Mouse (Mus musculus) bone marrow macrophage, adult 2 months (primary cell): Measurements from ENCODE around the gene Prr14l. TPM values are rescaled to one million over a fixed set of nuclear protein-coding genes. Genes with fewer than 3 reads are reported as not detected.
"Not testable (repeated sequence)": the region's sequence is repeated elsewhere in the genome, so short reads cannot be mapped to it uniquely, and the experiment has no call there.

Experiments
- H3K27ac ChIP-seq: 2 replicates; pipeline ENCODE4 v1.5.1; 2012; ENCODE audit warnings: low read depth, low read length; ENCODE audit not compliant: insufficient read depth
- H3K4me1 ChIP-seq: 2 replicates; pipeline ENCODE4 v1.6.1; 2012; ENCODE audit warnings: low read length; ENCODE audit not compliant: control insufficient read depth, insufficient read depth
- H3K4me3 ChIP-seq: 2 replicates; pipeline ENCODE4 v1.5.1; 2012; ENCODE audit warnings: mild to moderate bottlenecking, low read length, moderate library complexity; ENCODE audit not compliant: insufficient read depth
- CTCF ChIP-seq: IDR thresholded peaks from 2 replicates; pipeline ENCODE4 v1.5.1; 2012; ENCODE audit warnings: low read depth, mild to moderate bottlenecking, low read length, moderate library complexity
- POLR2A ChIP-seq: IDR thresholded peaks from 2 replicates; pipeline ENCODE4 v1.6.1; 2012; ENCODE audit warnings: mild to moderate bottlenecking, low read depth, low read length, borderline replicate concordance
- polyA plus RNA-seq: library from polyadenylated mRNA; stranded (reverse); fragments of >200 nt; gene quantifications from 2 replicates; pipeline ENCODE4 v1.2.4, GENCODE M21; 2012; ENCODE audit not compliant: missing spikeins, insufficient read depth, insufficient read length

The Prr14l gene
- polyA plus RNA-seq, 1 experiment, result 20.8 TPM

- H3K4me3 ChIP-seq, result no peak overlapping the region
- no peak overlapping the region for H3K27ac ChIP-seq
- TF ChIP-seq POLR2A, result no peak
- TF ChIP-seq CTCF, result no peak
- H3K4me1 ChIP-seq, result no peaks in the 10 kb centered on the region
Measured at GRCm38 (mm10) chr5:32815396-32815795, 38.7 kb downstream of the Prr14l start.

GRCm38 (mm10) chr5:32786454-32786853 lies 67.6 kb downstream of the Prr14l start:
- H3K27ac ChIP-seq, H3K4me3 ChIP-seq, H3K4me1 ChIP-seq: not testable (repeated sequence)

- Histone ChIP-seq H3K4me3 (peak within 1 kb of the TSS; percentile 69), H3K27ac (peak within 1 kb of the TSS; percentile 11; the same call in 1 of the 2 replicates), H3K4me1 (peaks cover 9% of the 10 kb centered on the region)
- TF ChIP-seq CTCF, result no peak
- no peak; the same call in 1 of the 2 replicates for TF ChIP-seq POLR2A
Measured at GRCm38 (mm10) chr5:32785313-32785915, 68.6 kb downstream of the Prr14l start, which contains the start of gene Pisd. Pisd (minus strand) TSS chr5:32785646.

- H3K27ac ChIP-seq, result no peak overlapping the region
Measured at GRCm38 (mm10) chr5:32784726-32785125, 69.3 kb downstream of the Prr14l start.

GRCm38 (mm10) chr5:32781596-32781995 lies 72.5 kb downstream of the Prr14l start:
- no peak for TF ChIP-seq POLR2A
- no peak for TF ChIP-seq CTCF
- Histone ChIP-seq H3K4me3 (no peak overlapping the region), H3K4me1 (peaks cover 22% of the 10 kb centered on the region), H3K27ac (no peak overlapping the region)

More at GRCm38 (mm10) chr5:32784726-32785125, 69.3 kb downstream of the Prr14l start:
- H3K4me3 ChIP-seq, result peak overlapping the region; percentile 69
- H3K4me1 ChIP-seq, result peaks cover 11% of the 10 kb centered on the region
- TF ChIP-seq POLR2A, result no peak
- no peak for TF ChIP-seq CTCF

GRCm38 (mm10) chr5:32778168-32778567 lies 75.9 kb downstream of the Prr14l start:
- no peak overlapping the region for H3K4me3 ChIP-seq
- no peak for TF ChIP-seq POLR2A
- TF ChIP-seq CTCF, result no peak
- peaks cover 17% of the 10 kb centered on the region for H3K4me1 ChIP-seq
- H3K27ac ChIP-seq, result no peak overlapping the region

GRCm38 (mm10) chr5:32772361-32772760 lies 81.7 kb downstream of the Prr14l start:
- H3K4me1 ChIP-seq, result no peaks in the 10 kb centered on the region
- no peak overlapping the region for H3K4me3 ChIP-seq
- TF ChIP-seq CTCF (no peak), POLR2A (no peak)
- H3K27ac ChIP-seq, result no peak overlapping the region

- H3K4me1 ChIP-seq, result no peaks in the 10 kb centered on the region
- no peak overlapping the region for H3K4me3 ChIP-seq
- no peak overlapping the region for H3K27ac ChIP-seq
- TF ChIP-seq POLR2A (no peak), CTCF (no peak)
Measured at GRCm38 (mm10) chr5:32767636-32768373, 86.3 kb downstream of the Prr14l start.

GRCm38 (mm10) chr5:32767004-32767403 lies 87.1 kb downstream of the Prr14l start:
- Histone ChIP-seq H3K4me3 (no peak overlapping the region), H3K4me1 (peaks cover 6% of the 10 kb centered on the region), H3K27ac (no peak overlapping the region)
- TF ChIP-seq POLR2A, result no peak
- no peak for TF ChIP-seq CTCF

- no peak overlapping the region for H3K4me3 ChIP-seq
- peak overlapping the region; percentile 84 for H3K27ac ChIP-seq
- TF ChIP-seq CTCF (no peak), POLR2A (no peak)
- H3K4me1 ChIP-seq, result peaks cover 40% of the 10 kb centered on the region
Measured at GRCm38 (mm10) chr5:32761566-32762140, 92.4 kb downstream of the Prr14l start.
